Mouse (Mus musculus) ES-E14 (cell line): Measurements from ENCODE around the gene Gbf1. TPM values are rescaled to one million over a fixed set of nuclear protein-coding genes. Genes with fewer than 3 reads are reported as not detected.

Experiments used
- DNase-seq: peaks from one replicate; pipeline ENCODE4 v3.0.0-alpha.2; 2013; ENCODE audit warnings: low read depth, low spot score
- H3K27ac ChIP-seq: 2 replicates; pipeline ENCODE4 v1.5.1; 2012; ENCODE audit warnings: low read depth, mild to moderate bottlenecking, low read length, moderate library complexity, mixed read lengths; ENCODE audit not compliant: poor library complexity, insufficient read depth, severe bottlenecking
- H3K36me3 ChIP-seq: 2 replicates; pipeline ENCODE4 v1.6.1; 2012; ENCODE audit warnings: mild to moderate bottlenecking, low read length, moderate library complexity, mixed read lengths; ENCODE audit not compliant: control insufficient read depth, poor library complexity, insufficient read depth, severe bottlenecking
- H3K4me1 ChIP-seq, 2 experiments: fragments of 150-350 bp in 1 of 2; sonication (generic) in 1 of 2; 2 replicates each; pipeline ENCODE4 v1.6.1; 2012; ENCODE audit warnings: low read length in 2 of 2, mild to moderate bottlenecking in 1 of 2, mixed read lengths in 1 of 2; ENCODE audit not compliant: control insufficient read depth in 2 of 2, insufficient read depth in 2 of 2, poor library complexity in 1 of 2
- H3K4me3 ChIP-seq, 2 experiments: fragments of 150-350 bp in 1 of 2; sonication (generic) in 1 of 2; 2 replicates each; pipeline ENCODE4 v1.5.1; 2012; ENCODE audit warnings: low read length in 2 of 2, low read depth in 1 of 2, mild to moderate bottlenecking in 1 of 2, mixed read lengths in 1 of 2; ENCODE audit not compliant: insufficient read depth in 1 of 2, poor library complexity in 1 of 2, severe bottlenecking in 1 of 2
- H3K9ac ChIP-seq: 2 replicates; pipeline ENCODE4 v1.6.1; 2012; ENCODE audit warnings: low read depth, mild to moderate bottlenecking, low read length, mixed read lengths; ENCODE audit not compliant: poor library complexity, insufficient read depth, severe bottlenecking
- H3K9me3 ChIP-seq: fragments of 150-350 bp; sonication (generic); 2 replicates; pipeline ENCODE4 v1.6.1; 2012; ENCODE audit warnings: low read depth, mild to moderate bottlenecking, low read length; ENCODE audit not compliant: control insufficient read depth, insufficient read depth
- CHD2 ChIP-seq: IDR thresholded peaks from 2 replicates; pipeline ENCODE4 v1.6.1; 2014; ENCODE audit warnings: mild to moderate bottlenecking, low read depth, low read length, inconsistent platforms
- HCFC1 ChIP-seq: IDR thresholded peaks from 2 replicates; pipeline ENCODE4 v1.6.1; 2012; ENCODE audit warnings: low read length, inconsistent platforms, borderline replicate concordance; ENCODE audit not compliant: insufficient read depth
- MAFK ChIP-seq: IDR thresholded peaks from 2 replicates; pipeline ENCODE4 v1.6.1; 2014; ENCODE audit warnings: mild to moderate bottlenecking, low read depth, low read length, inconsistent platforms; ENCODE audit not compliant: insufficient read depth
- ZC3H11A ChIP-seq: IDR thresholded peaks from 2 replicates; pipeline ENCODE4 v1.6.1; 2012; ENCODE audit warnings: low read depth, mild to moderate bottlenecking, inconsistent platforms, low read length, borderline replicate concordance
- ZNF384 ChIP-seq: IDR thresholded peaks from 2 replicates; pipeline ENCODE4 v1.6.1; 2012; ENCODE audit warnings: low read depth, low read length, inconsistent platforms
- in situ Hi-C, 2 experiments: fragments of 600-800 bp; cut with MboI; formaldehyde crosslinking; loops; one replicate each; pipeline ENCODE4 v1.15.1; 2025; ENCODE audit warnings: low sequenced_read_pairs in 2 of 2, inconsistent platforms in 1 of 2; ENCODE audit not compliant: unreplicated experiment in 2 of 2
- total RNA-seq: library from RNA; depleted of rRNA; stranded (reverse); fragments of 300-350 nt; gene quantifications from 2 replicates; pipeline ENCODE4 v1.2.3, GENCODE M21; 2012; rRNA removed

The Gbf1 gene
- 29.0 and 31.8 TPM in 2 replicates for total RNA-seq

- peak within 1 kb of the TSS; percentile 80 for H3K9ac ChIP-seq
- no peaks in the 10 kb centered on the region for H3K36me3 ChIP-seq
- in situ Hi-C loops, result no loop called here
- no peaks in the 10 kb centered on the region for H3K4me1 ChIP-seq
- DNase-seq, result peak; percentile 97
- TF ChIP-seq ZC3H11A, result no peak
- peak; percentile 90 for TF ChIP-seq CHD2
- 0 out of 2 replicates have a peak, but pooled peaks have one; percentile 32 for TF ChIP-seq HCFC1
- no peak for TF ChIP-seq ZNF384
- no peak within 1 kb of the TSS for H3K27ac ChIP-seq
- no peaks in the 10 kb centered on the region for H3K9me3 ChIP-seq
- H3K4me3 ChIP-seq, result peak within 1 kb of the TSS; percentile 89 to 93
These were observed at the start of gene Gbf1 for GRCm38 (mm10) chr19:46152127-46152803. Gene Gbf1, plus strand, starts transcription at chr19:46152509.

- Histone ChIP-seq H3K9ac (no peak overlapping the region), H3K4me1 (peaks cover 0 to 1% of the 10 kb centered on the region in 2 experiments; a peak in 2 of 4 replicates), H3K9me3 (no peaks in the 10 kb centered on the region), H3K36me3 (no peaks in the 10 kb centered on the region), H3K27ac (no peak overlapping the region), H3K4me3 (no peak overlapping the region)
- in situ Hi-C loops, result no loop called here
- TF ChIP-seq ZNF384 (no peak), CHD2 (no peak), MAFK (no peak), HCFC1 (no peak), ZC3H11A (no peak)
- DNase-seq, result no peak
These were observed 48.7 kb upstream of the Gbf1 start for GRCm38 (mm10) chr19:46103437-46104186.

GRCm38 (mm10) chr19:46104187-46104557, 48.1 kb upstream of the Gbf1 start:
- Histone ChIP-seq H3K36me3 (no peaks in the 10 kb centered on the region), H3K27ac (no peak overlapping the region), H3K9me3 (no peaks in the 10 kb centered on the region), H3K4me3 (no peak overlapping the region), H3K4me1 (peaks cover 0 to 2% of the 10 kb centered on the region in 2 experiments; a peak in 2 of 4 replicates), H3K9ac (no peak overlapping the region)
- TF ChIP-seq CHD2 (no peak), MAFK (no peak), ZNF384 (no peak), ZC3H11A (no peak), HCFC1 (no peak)
- no peak for DNase-seq
- in situ Hi-C loops, result no loop called here

- no peaks in the 10 kb centered on the region for H3K36me3 ChIP-seq
- DNase-seq, result no peak
These were observed 42.1 kb upstream of the Gbf1 start for GRCm38 (mm10) chr19:46110214-46110613.

More at GRCm38 (mm10) chr19:46110214-46110613, 42.1 kb upstream of the Gbf1 start:
- no peak overlapping the region for H3K4me3 ChIP-seq
- no peak for TF ChIP-seq MAFK
- TF ChIP-seq ZC3H11A, result no peak
- no peak for TF ChIP-seq CHD2
- no peak for TF ChIP-seq ZNF384
- no peak for TF ChIP-seq HCFC1
- H3K27ac ChIP-seq, result no peak overlapping the region
- peaks cover 0 to 2% of the 10 kb centered on the region in 2 experiments; a peak in 2 of 4 replicates for H3K4me1 ChIP-seq
- no peak overlapping the region for H3K9ac ChIP-seq
- in situ Hi-C loops, result no loop called here
- no peaks in the 10 kb centered on the region for H3K9me3 ChIP-seq
